Mouse (Mus musculus): ENCODE measurements around the gene Eps8.
A peak's percentile ranks its signal among the peaks of the same experiment; 100 is the strongest.
"Not testable (repeated sequence)": the region's sequence is repeated elsewhere in the genome, so short reads cannot be mapped to it uniquely, and the experiment has no call there.

Eps8 gene

DNA sequence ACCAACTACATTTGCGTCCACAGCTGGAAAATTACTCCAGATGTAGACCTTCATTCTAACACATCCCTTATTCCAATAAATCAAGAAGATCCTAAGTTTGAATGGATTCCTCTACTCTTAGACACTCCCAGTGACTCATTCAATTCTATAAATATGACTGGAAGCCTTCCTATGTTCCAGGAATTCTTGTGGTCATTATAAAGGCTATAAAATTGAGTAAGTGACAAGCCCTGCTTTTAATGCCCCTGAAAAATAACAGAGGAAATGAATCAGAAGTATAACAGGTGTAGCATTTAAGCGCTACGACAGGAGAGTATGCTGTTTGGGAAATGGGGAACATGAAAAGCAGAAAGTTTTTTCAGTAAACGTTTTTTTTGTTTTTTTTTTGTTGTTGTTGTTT lies 139.8 kb downstream of the Eps8 start:
- DNase-seq (ENCODE audit: low spot score) = no peak

DNA sequence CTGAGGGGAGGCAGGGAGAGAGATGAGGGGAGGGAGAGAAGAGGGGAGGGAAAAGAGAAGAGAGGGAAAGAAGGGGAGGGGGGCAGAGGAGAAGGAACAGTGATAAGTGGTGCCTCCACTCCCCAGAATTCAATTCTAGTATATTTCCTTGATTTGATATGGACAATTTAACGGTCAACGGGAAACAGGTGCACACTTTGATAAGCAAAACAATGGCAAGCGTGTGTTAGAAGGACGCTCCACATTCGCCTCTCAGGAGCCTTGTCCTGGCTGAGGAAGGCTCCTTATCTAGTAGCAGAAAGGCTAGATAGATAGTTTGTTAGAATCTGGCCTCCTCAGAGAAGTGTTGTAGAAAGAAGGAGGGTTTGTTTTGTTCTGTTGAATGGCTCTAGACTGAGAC lies 141.9 kb downstream of the Eps8 start:
- DNase-seq (ENCODE audit: low spot score) = no peak

DNA sequence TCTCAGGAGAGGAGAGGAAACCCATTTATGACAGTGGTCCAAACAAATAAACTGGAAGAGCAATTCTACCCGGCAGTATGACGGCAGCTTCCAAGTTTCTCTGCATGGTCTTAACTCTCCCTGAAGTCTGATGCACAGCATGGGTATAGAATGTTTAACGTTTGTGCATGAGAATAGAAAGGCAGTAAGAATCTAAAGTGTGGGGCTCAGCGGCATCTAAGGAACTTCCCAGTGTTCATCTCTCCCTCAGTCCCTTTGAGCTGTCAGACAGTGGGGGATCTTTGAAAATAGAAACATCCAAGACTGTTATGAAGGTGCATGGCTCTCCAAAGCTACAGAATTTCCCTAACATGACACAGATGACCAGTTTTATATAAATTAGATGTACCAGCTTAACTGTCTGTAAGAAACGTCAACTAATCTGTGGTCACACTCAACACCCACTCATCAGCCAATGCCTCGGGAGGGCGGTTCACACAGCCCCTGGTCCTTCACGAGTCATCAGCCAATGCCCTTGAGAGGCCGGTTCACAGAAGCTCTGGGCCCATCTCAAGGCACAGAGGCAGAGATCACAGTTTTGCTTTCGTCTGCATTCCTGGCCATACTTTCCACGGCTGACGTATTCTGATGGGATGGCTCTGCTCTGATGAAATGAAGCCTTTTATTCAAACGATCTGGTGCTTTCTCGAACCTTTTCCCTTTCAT lies 145.2 kb downstream of the Eps8 start:
- DNase-seq (ENCODE audit: low spot score) = no peak

DNA sequence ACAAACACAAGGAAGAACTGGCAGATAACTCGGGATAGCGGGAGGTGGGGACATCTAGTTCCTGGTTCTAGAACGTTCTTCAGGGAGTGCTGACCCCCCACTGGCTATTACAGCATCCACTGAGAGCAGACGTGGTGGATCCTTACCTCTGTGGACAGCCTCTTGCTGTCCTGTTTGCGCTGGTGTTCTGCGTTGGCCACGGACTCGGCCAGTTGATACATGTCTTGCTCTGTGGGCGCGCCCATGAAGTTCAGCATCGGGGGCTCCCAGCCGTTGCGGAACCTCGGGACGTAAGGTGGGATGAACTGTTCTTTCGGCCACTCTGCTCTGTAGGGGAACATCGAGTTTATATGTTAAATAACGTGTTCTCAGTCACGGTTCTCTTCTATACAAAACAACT lies 145.7 kb downstream of the Eps8 start:
- no peak for DNase-seq (ENCODE audit: low spot score)

DNA sequence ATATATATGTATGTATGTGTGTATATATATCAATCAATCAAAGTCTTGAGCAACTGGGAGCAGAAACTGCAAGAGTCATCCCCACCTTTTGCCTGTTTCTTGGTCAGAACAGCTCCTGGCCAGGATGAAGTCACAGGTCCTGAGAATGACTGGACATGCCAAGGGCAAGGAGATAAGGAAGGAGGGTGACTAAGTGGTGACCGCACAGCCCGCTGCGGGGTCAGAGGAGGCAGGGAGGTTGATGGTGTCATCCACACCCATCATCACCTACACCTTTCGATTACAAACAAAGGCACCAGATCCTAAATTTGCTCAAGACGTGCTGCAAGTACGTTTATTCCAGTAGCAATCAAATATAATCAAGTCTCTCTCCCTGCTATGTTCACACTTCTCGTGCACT lies 148.1 kb downstream of the Eps8 start:
- no peak for DNase-seq (ENCODE audit: low spot score)

DNA sequence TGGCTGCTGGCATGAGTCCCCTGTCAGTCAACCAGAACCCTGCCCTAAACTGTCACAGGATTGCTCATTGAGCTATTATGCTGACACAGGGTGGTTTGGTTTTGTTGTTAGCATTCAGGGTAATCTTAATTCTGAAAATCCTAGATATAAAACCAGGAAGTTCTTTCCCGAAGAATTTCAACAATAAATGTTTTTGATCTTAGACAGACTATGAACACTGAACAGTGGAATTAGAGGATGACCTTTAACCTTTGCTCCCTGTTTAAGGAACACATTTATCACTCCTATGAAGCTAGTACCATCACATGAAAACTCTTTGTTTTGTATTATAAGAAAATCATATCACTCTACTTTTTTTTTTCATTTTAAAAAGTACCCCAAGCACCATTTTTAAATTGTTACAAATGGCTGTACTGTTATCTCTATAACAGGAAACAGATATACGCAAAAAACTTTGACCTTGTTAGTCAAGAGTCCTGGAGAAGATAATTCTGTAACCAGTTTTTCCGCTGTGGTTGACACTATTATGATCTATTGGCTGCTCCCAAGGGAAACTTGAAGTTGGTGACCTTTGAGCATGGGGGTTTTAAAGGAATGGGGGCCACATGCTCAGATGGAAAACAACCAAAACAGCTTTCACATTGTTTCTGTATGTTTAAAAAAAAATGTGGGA lies 149.0 kb downstream of the Eps8 start:
- DNase-seq (ENCODE audit: low spot score) = no peak

DNA sequence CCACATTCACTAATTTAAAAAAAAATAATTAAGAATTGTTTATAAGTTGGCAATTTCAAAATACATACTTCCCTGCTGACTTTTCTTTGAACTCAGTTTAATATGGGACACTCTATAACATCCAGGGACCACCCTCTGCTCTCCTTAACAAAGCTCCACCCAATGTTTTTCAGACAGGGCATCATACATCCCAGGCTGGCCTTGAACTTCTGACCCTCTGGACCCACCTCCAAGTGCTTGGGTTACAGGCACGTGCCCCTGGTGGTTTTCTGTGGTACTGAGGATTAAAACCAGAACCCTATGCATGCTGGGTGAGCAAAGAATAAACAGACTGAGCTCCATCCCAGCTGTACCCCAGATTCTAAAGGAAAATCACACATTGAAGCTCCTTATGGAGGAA lies 150.6 kb downstream of the Eps8 start:
- DNase-seq (ENCODE audit: low spot score) = no peak

DNA sequence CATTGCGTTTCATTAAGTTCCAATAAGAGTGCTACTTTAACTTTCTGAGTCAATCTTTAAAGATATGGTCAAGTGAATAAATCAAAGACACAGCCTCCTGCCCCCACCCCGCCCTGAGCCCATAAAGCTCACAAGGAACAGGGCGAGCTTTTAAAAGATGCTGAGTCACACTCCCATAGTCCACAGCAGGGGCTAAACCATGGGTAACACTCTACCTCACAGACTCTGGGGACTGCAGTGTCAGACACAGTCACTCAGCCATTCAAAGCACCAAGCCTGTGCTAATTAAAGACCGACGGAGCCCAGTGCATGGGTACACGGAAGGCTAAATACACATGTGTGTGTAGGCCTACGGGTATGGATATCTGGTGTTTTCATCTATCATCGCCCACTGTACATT lies 151.2 kb downstream of the Eps8 start:
- no peak for DNase-seq (ENCODE audit: low spot score)

DNA sequence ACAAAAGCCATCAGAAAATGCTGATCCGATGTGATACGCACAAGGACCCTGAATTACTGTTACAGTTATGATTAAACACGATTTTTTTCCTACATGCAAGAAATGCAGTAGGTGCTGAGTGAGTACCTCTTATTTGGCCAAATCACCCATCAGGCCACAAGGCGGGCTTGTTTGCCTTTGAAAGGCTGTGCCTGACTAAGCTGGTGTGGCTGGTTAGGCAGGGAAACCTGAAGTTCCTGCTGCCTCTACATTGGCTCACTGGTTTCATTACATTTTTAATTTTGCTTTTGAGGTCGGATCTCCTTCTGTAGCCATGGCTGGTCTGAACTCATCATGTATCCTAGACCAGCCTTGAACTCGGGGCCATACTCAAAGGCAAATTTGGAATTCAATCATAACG lies 151.7 kb downstream of the Eps8 start:
- no peak for DNase-seq (ENCODE audit: low spot score)

DNA sequence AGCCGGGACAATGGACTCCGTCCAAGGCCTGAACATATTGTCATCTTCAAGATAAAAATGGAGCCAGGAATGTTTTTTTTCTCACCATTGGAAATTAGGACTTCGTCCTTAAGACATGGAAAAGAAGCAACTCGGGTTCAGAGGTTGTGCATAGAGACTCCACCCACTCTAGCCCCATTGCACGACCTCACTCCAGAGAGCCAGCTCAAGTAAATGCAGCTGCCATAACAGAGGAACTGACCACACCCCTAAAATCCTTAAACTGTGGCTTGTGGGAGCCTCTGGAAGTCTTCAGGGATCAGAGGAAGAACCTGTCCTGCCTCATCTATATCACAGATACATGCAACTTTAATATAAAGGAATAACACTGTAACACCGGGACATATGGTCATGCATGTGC lies 155.9 kb downstream of the Eps8 start:
- no peak for DNase-seq (ENCODE audit: low spot score)

DNA sequence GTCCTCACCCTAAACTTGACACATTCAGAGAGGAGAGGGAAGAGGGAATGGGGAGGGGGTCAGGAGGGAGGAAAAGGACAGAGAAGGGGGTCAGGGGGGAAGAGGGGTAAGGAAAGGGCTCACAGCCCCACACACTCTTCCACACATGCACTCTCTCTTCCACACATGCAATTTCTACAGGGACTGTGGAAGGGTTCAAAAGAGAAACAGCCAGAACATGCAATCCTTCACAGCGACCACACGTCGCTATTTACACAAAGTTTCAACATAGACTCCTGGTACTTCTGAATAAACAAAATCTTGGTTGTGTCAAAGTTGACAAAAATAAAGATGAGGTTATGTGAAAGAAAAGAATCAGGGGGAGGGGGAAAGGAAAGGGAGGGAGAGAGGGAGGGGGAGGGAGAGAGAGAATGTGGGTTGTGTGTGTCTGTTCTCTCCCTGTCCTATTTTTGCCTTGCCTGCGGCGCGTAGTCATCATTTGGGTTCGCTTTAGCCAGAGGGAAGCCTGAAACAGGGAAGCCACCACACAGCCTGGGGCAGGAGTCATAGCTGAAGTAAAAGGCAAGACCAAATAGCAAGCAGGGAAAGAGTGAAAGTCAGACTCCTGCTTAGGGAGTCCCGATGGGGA lies 157.4 kb downstream of the Eps8 start:
- DNase-seq (ENCODE audit: low spot score) = no peak

DNA sequence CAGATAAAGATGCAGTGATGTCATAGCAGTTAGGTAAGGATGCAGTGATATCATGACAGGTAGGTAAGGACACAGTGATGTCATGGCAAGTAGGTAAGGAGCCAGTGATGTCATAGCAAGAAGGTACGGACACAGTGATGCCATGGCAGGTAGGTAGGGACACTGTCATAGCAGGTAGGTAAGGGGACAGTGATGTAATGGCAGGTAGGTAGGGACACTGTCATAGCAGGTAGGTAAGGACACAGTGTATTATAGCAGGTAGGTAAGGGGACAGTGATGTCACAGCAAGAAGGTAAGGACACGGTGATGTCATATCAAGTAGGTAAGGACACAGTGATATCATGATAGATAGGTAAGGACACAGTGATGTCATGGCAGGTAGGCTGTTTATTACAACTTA lies 158.1 kb downstream of the Eps8 start:
- DNase-seq (ENCODE audit: low spot score) = no peak

DNA sequence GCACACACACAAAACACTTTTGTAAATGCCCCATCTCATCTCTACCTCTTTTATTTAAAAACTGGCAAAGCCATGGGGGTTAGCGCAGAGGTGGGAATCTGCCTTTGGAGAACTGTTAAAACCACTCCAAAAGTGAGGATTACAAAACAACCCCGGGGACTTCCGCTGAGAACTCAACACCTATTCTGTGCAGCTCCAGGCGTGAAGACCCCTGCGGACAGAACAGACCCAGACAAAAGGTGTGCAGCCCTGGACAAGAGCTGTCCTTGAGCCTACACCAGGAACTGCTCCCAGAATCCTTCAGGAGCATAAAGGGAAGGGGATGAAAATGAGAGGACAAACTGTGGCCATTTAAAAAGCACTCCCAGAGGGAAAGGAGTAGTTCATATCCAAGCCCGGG lies 159.4 kb downstream of the Eps8 start:
- DNase-seq (ENCODE audit: low spot score) = no peak

DNA sequence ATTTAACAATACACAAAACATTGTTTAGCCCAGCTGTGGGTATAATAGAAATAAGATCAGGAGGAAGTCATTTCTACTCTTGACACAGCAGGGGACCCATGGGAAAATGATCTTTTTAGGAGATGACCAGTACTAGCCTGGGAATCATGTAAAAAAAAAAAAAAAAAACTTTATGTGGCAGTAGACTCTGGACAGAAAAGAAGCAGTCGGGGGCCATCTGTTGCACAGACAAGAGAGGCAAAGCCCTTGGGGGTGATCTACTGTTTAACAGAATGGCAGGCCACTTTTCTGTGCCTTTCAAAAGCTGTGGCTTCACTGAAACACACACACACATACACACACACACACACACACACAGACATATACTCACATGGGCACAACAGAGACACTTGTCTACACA lies 159.9 kb downstream of the Eps8 start:
- DNase-seq (ENCODE audit: low spot score) = no peak

DNA sequence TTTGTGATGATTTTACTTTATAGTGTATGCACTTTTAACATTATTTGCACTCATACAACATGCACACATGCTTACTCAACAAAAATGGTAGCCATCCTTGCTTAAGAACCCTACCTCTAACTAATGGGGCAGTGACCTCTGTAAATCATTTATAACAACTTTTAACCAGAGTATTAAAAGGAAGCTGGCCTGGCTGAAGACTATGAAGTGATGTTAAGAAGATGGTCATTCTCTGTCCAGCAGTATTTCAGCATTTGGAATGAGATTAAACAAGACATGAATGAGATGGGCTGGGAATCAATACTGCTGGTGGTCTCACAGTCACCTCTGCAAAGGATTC lies 160.6 kb downstream of the Eps8 start:
- DNase-seq (ENCODE audit: low spot score) = no peak

DNA sequence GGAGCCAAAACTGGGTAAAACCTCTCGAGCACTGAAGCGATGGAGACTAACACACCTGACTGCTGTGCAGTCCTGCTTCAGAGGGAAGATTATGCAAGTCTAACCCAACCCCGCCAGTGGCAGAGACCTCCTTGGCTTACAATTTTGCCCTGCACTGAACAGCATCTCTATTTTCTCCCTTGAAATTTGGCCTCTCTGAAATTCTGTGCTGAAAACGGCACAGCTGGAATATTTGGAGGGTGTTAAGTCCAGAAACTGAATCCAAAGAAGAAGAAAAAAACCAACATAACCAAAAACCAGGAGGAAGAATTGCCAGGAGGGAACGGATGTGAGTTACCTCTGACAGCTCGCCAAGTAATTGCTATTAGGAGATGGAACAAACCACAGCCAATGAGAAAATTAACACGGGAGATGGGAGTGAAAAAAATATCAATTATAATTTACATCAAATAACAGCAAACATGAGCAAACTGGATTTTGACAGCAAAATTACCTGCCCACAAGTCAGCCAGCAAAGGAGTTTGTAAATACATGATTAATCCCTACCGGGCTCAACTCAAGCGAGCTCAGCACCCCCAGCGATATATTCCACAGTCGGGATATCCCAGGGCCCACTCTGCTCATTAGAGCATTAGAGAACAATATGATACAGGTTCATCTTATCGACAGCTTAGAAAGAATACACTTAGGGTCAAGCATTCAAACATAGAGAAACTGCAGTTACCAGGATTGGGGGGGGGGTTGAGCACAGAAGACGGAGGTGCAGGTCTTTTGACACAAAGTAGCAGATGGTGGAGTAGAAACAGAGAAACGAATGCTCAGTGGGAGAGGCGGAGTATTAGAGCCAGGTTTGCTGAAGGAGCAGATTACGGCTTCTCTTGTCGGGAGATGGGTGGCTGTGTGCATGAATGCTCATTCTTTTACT lies 161.2 kb downstream of the Eps8 start:
- no peak for DNase-seq (ENCODE audit: low spot score)

DNA sequence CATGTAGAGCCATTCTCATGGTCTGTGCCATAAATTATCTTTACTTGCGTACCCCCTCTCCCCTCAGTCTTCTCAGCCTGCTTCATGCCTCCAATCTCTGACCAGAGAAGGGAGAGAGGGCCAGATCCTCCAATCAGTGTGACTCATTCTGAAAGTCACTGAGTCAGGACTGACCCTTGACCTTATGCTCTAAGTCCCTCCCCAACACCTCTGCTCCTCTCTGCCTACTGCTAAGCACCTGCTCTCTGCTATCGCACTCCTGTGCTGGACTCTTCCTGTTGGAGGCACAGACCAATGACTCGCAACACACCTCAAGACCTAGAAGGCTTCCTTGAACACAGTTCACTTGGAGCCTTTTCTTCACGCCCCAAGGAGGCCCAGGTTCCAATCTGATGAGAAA lies 162.1 kb downstream of the Eps8 start:
- DNase-seq (ENCODE audit: low spot score) = no peak

DNA sequence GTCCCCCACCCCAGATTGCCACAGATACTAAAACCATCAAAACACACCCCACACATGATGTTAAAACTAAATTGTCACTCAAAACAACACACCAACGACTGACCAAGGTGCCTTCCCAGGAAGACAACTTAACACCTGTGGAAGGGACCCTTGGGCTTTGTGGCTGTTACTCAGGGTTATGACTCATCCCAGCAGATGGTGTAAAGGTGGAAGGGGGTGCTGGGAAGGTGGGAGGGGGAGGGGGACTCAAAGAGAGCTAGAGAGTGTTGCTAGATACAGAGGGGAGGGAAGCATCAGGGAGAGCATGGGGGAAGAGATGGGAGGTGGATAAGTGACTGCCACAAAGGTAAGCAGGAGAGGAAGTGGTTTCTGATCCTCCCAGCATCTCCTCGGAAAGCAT lies 163.0 kb downstream of the Eps8 start:
- no peak for DNase-seq (ENCODE audit: low spot score)

DNA sequence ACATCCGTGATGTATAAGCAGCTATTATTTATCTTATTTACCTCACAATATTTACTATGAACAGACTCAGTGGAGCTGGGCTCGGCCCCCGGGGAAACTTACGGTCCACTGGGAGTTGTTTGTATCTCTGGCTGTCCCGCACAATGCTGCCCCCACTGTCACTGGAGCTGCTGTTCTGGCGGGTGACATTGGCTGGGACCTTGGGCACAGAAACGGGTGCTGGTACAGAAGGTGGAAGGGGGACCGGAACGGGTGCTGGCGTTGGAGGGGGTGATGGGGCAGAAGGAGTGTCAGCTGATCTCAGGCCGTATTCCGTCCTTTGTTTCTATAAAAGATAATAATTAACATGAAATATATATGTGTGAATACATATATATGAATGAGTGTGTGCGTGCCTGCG lies 164.6 kb downstream of the Eps8 start:
- no peak for DNase-seq (ENCODE audit: low spot score)

DNA sequence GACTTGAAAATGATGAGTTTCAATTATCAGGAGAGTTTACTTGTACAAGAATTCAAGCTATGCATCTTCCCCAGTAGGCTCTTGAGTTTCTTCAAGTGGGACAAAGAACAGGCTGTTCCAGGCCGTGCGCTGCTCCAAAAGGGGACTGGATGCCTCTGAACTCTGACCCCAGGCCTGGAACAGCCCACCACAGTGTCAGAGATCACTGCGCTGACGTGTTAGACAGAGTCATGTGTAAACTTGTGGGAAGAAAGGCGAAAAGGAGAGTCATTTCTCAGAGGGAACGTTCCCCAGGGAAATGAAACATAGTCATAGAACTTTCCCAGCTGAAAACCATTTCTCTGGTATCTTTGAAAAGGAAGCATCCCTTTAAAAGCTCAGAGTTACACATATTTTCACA lies 167.2 kb downstream of the Eps8 start:
- peak; percentile 58 for DNase-seq (ENCODE audit: low spot score)

DNA sequence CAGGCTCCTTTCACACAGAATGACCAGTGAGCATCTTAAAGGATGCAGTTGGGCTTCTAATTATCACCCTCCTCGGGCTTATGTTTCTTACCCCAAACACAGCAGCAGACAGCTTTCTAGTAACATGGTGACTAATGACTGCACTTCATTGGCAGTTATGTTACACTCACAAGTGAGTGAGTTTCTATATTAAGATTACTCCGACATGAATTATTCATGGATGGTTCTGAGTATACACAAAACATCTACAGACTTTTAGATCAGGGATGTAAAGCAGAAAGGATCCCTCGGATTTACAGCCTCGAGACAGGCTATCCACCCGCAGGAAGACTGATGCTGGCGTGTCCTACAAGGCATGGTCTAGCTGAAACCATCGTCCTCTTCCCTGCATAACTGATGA lies 171.8 kb downstream of the Eps8 start:
- DNase-seq (ENCODE audit: low spot score) = no peak

DNA sequence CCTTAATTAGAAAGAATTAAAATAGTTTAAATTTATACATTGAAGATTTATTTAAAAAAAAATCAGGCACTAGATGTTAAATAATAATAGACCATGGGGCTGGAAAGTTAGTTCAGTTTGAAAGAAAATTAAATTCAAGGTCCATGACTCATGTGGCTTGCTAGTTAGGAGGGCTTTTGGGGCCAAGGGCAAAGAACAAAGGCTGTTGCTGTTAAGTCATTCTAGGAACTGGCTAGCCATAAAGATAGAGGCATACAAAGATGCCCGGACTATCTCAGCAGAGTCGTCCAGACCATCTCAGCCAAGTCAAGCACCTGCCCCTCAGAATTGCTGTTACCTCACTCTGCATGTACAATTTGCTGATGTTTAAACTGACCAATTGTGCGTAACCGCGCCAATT lies 179.0 kb downstream of the Eps8 start:
- DNase-seq (ENCODE audit: low spot score) = not testable (repeated sequence)

DNA sequence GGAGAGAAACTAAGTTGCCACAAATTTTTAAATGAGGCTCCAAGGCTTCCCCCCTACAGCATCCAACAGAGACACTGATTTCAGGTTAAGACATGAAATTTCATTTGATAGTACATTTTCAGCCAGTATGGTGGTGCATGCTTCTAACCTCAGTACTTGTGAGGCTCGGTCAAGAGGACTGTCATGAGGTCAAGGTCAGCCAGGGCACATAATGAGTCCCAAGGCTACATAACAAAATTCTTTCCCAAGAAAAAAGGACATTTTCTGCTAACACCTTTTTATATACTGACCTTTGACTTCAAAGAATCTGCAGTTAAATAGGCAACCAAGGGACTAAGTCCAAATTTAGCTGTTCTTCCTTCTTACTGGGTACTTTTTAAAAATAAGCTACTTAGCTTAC lies 181.2 kb downstream of the Eps8 start:
- no peak for DNase-seq (ENCODE audit: low spot score)
